Mouse (Mus musculus): ENCODE results near the gene Actl11.

Gene Actl11

GRCm38 (mm10) chr9:107923956-107924355 lies 4.3 kb upstream of the Actl11 start:
- no peak for DNase-seq

- DNase-seq, result no peak
Measured at GRCm38 (mm10) chr9:107925251-107925650, 3.0 kb upstream of the Actl11 start.

GRCm38 (mm10) chr9:107926920-107927420 lies 1.3 kb upstream of the Actl11 start:
- no peak for DNase-seq

GRCm38 (mm10) chr9:107927749-107928148 lies 520 bp upstream of the Actl11 start:
- no peak for DNase-seq

GRCm38 (mm10) chr9:107932221-107932620 lies 4.0 kb downstream of the Actl11 start:
- no peak for DNase-seq

GRCm38 (mm10) chr9:107934146-107934545 lies 5.9 kb downstream of the Actl11 start:
- no peak for DNase-seq

GRCm38 (mm10) chr9:107935374-107935773 lies 7.1 kb downstream of the Actl11 start, which contains the start of gene Camkv:
TSS of gene Camkv (plus strand) at chr9:107935674.
- no peak for DNase-seq

GRCm38 (mm10) chr9:107935790-107936214 lies 7.5 kb downstream of the Actl11 start:
- no peak for DNase-seq

- no peak for DNase-seq
Measured at GRCm38 (mm10) chr9:107936215-107936822, 8.1 kb downstream of the Actl11 start.

GRCm38 (mm10) chr9:107936831-107937230 lies 8.6 kb downstream of the Actl11 start:
- DNase-seq, result no peak

GRCm38 (mm10) chr9:107947241-107948194 lies 19.2 kb downstream of the Actl11 start:
- DNase-seq, result peak; percentile 62

- DNase-seq, result no peak
Measured at GRCm38 (mm10) chr9:107949184-107949921, 21.1 kb downstream of the Actl11 start.

GRCm38 (mm10) chr9:107949922-107950235 lies 21.6 kb downstream of the Actl11 start, which contains the start of gene Traip:
TSS of gene Traip (plus strand) at chr9:107950136.
- DNase-seq, result no peak

GRCm38 (mm10) chr9:107950460-107951355 lies 22.4 kb downstream of the Actl11 start:
- peak; percentile 89 for DNase-seq

GRCm38 (mm10) chr9:107955613-107956289 lies 27.5 kb downstream of the Actl11 start:
- DNase-seq, result no peak

- DNase-seq, result no peak
Measured at GRCm38 (mm10) chr9:107957141-107957540, 28.9 kb downstream of the Actl11 start.

GRCm38 (mm10) chr9:107959896-107960295 lies 31.6 kb downstream of the Actl11 start:
- DNase-seq, result no peak

GRCm38 (mm10) chr9:107960928-107961327 lies 32.7 kb downstream of the Actl11 start:
- no peak for DNase-seq

- DNase-seq, result no peak
Measured at GRCm38 (mm10) chr9:107961351-107961762, 33.1 kb downstream of the Actl11 start.

- DNase-seq, result no peak
Measured at GRCm38 (mm10) chr9:107961881-107962280, 33.6 kb downstream of the Actl11 start.

- no peak for DNase-seq
Measured at GRCm38 (mm10) chr9:107962916-107963315, 34.6 kb downstream of the Actl11 start.
